Mouse (Mus musculus) left cerebral cortex, adult 2 months (tissue): ENCODE measurements around the gene Strip2. TPM values are rescaled to one million over a fixed set of nuclear protein-coding genes. Genes with fewer than 3 reads are reported as not detected.
A peak's percentile ranks its signal among the peaks of the same experiment; 100 is the strongest.

Experiments used
- DNase-seq, 2 experiments: peaks; one replicate each; pipeline ENCODE4 v3.0.0; 2021 to 2022; ENCODE audit warnings: low spot score in 2 of 2, mixed read lengths in 1 of 2; ENCODE audit errors: extremely low spot score in 1 of 2
- H3K27ac ChIP-seq: fragments of 200-600 bp; 2 replicates; pipeline ENCODE4 v1.8.1; 2022
- H3K4me3 ChIP-seq: fragments of 200-600 bp; 2 replicates; pipeline ENCODE4 v1.8.1; 2022
- CTCF ChIP-seq: fragments of 200-600 bp; IDR thresholded peaks from 2 replicates; pipeline ENCODE4 v1.8.1; 2022; ENCODE audit warnings: antibody characterized with exemption, mild to moderate bottlenecking, moderate library complexity
- intact Hi-C: fragments of 180-260 bp; cut with DNase I; formaldehyde crosslinking; loops from one replicate; pipeline ENCODE4 v1.15.1; 2025
- total RNA-seq, 2 experiments: library from RNA; stranded (reverse); gene quantifications; 2 replicates each; pipeline ENCODE4 v1.2.3; 2021

The Strip2 gene
- total RNA-seq, 2 experiments from 2014 or later, result 17.0 to 24.1 TPM

- TF ChIP-seq CTCF, result no peak
- Histone ChIP-seq H3K4me3 (no peak overlapping the region), H3K27ac (no peak overlapping the region; the same call in 1 of the 2 replicates)
- no peak for DNase-seq
- intact Hi-C loops, result loop anchor here (2.0 kb wide), 1 partner anchor 30 kb away; no protein-coding TSS in a partner anchor
These were observed 14.4 kb downstream of the Strip2 start for GRCm38 (mm10) chr6:29931181-29931580.

GRCm38 (mm10) chr6:29935741-29936140, 18.9 kb downstream of the Strip2 start:
- Histone ChIP-seq H3K27ac (no peak overlapping the region), H3K4me3 (no peak overlapping the region)
- DNase-seq, result no peak
- intact Hi-C loops, result no loop called here
- TF ChIP-seq CTCF, result no peak

- Histone ChIP-seq H3K27ac (no peak overlapping the region), H3K4me3 (no peak overlapping the region)
- intact Hi-C loops, result no loop called here
- TF ChIP-seq CTCF, result no peak
- DNase-seq, result no peak
These were observed 23.6 kb downstream of the Strip2 start for GRCm38 (mm10) chr6:29940428-29940827.

DNA sequence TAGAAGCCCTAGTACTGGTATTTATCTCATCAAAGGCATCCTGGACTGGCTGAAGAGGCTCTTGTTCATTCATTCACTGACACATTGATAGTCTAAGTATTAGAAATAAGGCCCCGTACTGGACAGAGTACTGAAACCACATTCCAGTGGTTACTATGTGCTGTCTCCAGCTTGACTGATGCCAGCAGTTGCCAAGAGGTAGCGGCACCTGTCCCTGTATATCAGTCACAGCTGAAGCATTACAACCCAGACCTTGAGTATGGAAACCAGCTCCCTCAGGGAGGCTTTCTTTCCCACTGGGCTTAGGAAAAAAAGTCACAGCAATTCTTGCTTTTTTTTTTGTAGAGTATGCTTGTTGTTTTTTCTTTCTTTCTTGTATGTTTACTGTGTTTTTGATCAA, 24.2 kb downstream of the Strip2 start:
- DNase-seq, result no peak
- no peak for TF ChIP-seq CTCF
- H3K27ac ChIP-seq, result no peak overlapping the region
- intact Hi-C loops, result no loop called here
- H3K4me3 ChIP-seq, result no peak overlapping the region

GRCm38 (mm10) chr6:29944465-29944864, 27.7 kb downstream of the Strip2 start:
- TF ChIP-seq CTCF, result no peak
- intact Hi-C loops, result no loop called here
- no peak for DNase-seq
- no peak overlapping the region for H3K4me3 ChIP-seq
- H3K27ac ChIP-seq, result no peak overlapping the region

DNA sequence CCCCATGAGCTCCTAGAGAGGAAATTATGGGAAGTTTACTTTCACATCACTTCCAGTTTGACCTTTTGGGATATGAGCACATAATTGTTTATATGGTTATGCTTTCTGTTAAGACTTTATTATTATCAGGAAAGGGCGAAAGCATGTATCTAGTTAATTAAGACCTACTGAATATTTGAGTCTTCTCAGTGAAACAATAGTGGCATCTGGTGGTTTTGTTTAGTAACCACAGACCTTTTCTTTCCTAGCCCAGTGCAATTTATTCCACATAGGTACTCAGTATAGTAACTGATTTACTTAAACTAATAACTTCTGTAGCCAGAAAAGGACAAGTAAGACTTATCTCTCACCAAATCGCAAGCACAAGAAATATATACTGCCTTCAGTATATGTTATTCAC, 29.8 kb downstream of the Strip2 start:
- peak; percentile 45 for TF ChIP-seq CTCF
- H3K4me3 ChIP-seq, result no peak overlapping the region
- DNase-seq, result no peak
- no peak overlapping the region for H3K27ac ChIP-seq
- intact Hi-C loops, result loop anchor here (5.0 kb wide), 1 partner anchor 94 kb away; no protein-coding TSS in a partner anchor

DNA sequence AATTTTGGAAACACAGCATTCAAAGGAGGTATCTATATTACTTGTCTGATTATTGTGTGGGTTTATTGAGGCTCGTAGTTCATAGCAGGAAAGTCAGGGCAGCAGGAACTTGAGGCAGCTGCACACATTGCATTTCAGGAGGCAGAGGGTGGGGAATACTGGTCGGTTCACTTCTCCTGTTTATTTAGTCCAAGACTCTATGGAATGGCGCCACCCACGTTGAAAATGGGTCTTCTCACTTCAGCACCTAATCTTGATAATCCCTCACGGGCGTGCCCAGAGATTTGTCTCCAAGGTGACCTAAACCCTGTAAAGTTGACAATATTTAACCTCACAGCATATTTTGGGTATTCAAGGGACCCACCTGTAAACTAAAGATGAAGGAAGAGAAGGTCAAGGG, 31.0 kb downstream of the Strip2 start:
- Histone ChIP-seq H3K4me3 (no peak overlapping the region), H3K27ac (no peak overlapping the region)
- DNase-seq, result no peak
- no peak for TF ChIP-seq CTCF
- intact Hi-C loops, result loop anchor here (5.0 kb wide), 1 partner anchor 96 kb away; no protein-coding TSS in a partner anchor

DNA sequence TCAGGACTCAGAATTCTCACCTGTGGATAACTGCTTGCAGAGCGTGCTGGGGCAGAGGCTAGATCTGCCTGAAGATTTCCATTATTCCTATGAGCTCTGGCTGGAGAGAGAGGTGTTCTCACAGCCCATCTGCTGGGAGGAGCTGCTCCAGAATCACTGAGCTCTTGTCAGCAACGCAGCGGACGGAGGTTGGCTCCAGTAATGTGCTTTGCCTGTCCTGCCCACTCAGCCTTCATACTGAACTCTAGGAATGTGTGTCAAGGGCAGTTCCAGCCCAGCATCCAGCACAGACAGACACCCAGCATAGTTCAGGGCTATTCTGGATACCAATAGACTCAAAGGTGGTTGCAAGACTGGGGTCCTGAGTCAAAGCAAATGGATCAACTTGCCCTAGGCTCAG, 39.9 kb downstream of the Strip2 start:
- H3K4me3 ChIP-seq, result no peak overlapping the region
- DNase-seq, result peak in 1 of 2 experiments; percentile 26
- TF ChIP-seq CTCF, result no peak
- 0 out of 2 replicates have a peak overlapping the region, but pooled peaks have one; percentile 17 for H3K27ac ChIP-seq
- intact Hi-C loops, result no loop called here

DNA sequence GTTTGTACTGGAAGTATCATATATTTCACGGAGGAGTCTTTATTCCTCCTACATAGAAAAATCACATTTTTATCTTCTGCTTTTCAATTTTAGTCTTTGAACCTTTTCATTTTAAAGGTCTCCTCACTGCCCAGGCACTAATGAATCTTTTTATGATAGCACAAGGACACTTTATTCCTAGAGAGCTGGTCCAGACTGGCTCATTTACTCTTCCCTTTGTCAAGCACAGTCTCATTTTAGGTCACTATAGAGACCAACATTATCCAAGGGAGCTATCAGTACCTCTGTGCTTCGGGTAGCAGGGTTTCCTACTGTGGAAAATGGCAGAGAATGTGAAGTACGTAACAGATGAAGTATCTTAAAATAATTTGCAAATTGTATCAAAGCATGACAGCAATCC, 41.9 kb downstream of the Strip2 start:
- Histone ChIP-seq H3K4me3 (no peak overlapping the region), H3K27ac (no peak overlapping the region)
- intact Hi-C loops, result no loop called here
- DNase-seq, result no peak
- no peak for TF ChIP-seq CTCF

DNA sequence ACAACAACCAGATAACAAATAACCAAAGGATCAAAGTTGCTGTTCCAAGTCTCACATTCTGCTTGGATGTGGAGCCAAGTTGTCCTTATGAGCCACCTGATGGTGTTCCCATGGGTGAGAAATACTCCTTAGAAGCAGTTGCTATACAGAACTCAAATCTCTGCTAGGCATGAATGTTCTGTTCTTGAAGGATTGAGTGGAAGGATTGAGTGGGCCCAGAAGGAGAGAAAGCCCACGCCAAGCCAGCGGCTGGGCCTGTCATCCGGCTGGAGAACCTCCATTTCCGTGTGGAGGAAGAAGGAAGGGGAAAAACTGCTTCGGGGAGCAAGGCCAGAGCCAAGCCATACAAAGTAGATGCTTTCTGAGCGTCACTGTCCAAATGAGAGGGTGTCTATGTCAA, 44.3 kb downstream of the Strip2 start:
- intact Hi-C loops, result loop anchor here (2.0 to 10.0 kb wide), 2 partner anchors 30 to 206 kb away; no protein-coding TSS in a partner anchor
- no peak for TF ChIP-seq CTCF
- no peak overlapping the region for H3K4me3 ChIP-seq
- peak overlapping the region; percentile 73 for H3K27ac ChIP-seq
- DNase-seq, result peak; percentile 18 to 32

DNA sequence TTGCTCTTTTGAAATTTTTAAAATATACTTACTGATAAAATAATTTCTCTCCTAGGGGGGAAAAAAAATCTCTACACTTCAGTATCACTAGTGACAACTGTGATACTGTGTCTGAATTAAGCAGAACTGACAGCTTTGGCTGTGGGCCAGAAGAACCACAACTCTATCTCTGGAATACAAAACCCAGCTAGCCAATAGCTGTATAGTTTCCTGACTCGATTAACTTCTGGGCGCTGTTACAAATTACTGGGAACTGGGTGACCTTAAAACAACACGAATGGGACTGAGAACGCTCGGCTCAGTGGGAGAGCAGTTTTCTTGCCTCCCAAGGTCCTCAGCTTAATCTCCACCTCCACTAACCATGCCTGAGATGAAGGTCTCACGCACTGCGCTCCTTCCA, 51.1 kb downstream of the Strip2 start:
- no peak for TF ChIP-seq CTCF
- H3K4me3 ChIP-seq, result no peak overlapping the region
- DNase-seq, result no peak
- no peak overlapping the region for H3K27ac ChIP-seq
- intact Hi-C loops, result loop anchor here (10.0 kb wide), 1 partner anchor 213 kb away; no protein-coding TSS in a partner anchor

GRCm38 (mm10) chr6:29973341-29973740, 56.5 kb downstream of the Strip2 start:
- no peak for TF ChIP-seq CTCF
- Histone ChIP-seq H3K27ac (no peak overlapping the region), H3K4me3 (no peak overlapping the region)
- no peak for DNase-seq
- intact Hi-C loops, result no loop called here

DNA sequence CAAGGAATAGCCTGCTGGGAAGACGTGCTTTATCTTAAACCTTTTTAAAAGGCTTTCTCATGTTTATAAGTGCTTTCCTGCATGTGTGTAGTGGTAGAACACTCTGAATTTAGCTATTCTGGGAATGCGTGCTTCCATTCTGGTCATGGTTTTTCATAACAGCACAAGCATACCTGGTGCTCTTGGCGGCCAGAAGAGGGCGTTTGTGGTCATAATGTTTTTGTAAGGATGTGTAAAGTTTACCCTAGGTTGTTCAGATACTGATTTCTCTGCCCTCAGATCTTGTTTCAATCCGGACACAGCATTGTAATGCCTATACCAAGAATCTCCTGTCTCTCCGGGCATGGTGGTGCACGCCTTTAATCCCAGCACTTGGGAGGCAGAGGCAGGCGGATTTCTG, 58.0 kb downstream of the Strip2 start:
- DNase-seq, result no peak
- TF ChIP-seq CTCF, result peak; percentile 13
- no peak overlapping the region for H3K27ac ChIP-seq
- no peak overlapping the region for H3K4me3 ChIP-seq
- intact Hi-C loops, result no loop called here

- no peak overlapping the region for H3K4me3 ChIP-seq
- no peak for TF ChIP-seq CTCF
- intact Hi-C loops, result no loop called here
- DNase-seq, result no peak
- H3K27ac ChIP-seq, result no peak overlapping the region
These were observed 63.6 kb downstream of the Strip2 start for GRCm38 (mm10) chr6:29980461-29980860.
